Mouse (Mus musculus) ovary, postnatal 10 days (tissue): ENCODE measurements at regions not wholly inside any gene's neighbourhood (a gene's known extent, or its start where the extent isn't known, plus 50 kb on each side); places are given as distances from the start of the nearest gene placed in this dataset.

ENCODE experiments used
- DNase-seq: peaks from one replicate; pipeline ENCODE4 v3.0.0; 2022; ENCODE audit warnings: low spot score

DNA sequence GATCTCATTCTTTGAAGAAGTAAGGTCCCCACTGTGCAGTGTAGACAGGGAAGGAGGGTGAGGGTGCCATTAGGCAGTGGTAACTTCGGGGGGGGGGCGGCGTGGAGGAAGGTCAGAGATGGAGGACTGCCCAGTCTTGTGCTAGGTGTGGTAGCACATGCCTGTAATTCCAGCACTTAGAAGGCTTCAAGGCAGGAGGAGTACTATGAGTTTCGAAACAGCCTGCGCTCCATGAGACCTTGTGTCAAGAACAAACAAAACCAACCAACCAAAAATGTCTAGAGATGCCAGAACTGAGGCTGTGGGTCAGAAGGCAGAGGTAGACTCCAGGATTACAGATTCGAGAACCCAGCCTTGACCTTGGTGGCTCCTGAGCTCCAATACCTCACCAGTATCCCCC lies 130.8 kb downstream of the Pja1 start:
- no peak for DNase-seq

- no peak for DNase-seq
These were observed 131.8 kb downstream of the Pja1 start for GRCm38 (mm10) chrX:99339081-99339876.

DNA sequence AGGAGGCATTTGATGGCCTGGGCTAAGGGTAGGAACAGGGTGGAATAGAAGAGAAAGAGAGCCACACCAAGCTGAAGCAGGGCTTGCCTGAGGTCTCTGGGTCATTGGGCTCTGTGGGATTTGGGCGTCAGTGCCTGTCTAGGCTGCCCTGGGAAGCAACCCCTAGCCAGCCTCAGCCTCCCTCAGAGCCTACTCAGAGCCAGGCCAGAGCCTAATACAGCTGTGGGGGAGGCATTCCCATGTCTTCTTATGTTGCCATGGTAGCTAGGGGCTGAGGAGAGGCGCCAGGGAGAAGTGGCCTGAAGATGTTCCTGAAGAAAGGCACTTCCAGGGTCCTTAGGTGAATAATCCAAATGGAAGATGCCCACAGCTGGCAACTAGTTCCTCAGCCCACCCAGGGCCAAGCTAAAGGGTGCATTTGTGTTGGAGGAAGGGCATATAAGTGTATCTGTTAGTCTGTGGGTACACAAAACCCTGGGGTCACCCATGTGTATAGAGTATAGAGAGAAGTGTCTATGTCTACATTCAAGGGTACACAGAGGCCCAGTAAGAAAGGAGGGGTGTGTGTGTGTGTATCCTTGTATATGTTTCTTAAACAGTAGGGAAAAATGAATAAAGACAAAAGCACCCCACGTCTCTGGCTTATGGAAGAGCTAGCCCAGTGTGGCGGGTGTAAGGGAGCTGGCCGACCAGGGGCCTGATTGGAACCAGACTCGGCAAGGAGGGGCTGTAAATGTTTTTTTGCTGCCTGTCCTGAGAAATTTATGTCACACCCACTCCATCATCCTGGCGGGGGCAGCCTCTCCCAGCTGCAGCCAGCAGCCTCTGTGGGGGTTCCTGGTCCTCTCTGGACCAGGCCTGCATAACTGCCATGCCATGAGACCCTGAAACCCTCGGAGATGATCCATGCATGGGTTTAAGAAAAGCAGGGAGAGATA lies 134.2 kb downstream of the Pja1 start:
- DNase-seq, result no peak

- DNase-seq, result no peak
These were observed 135.0 kb downstream of the Pja1 start for GRCm38 (mm10) chrX:99335886-99336589.

DNA sequence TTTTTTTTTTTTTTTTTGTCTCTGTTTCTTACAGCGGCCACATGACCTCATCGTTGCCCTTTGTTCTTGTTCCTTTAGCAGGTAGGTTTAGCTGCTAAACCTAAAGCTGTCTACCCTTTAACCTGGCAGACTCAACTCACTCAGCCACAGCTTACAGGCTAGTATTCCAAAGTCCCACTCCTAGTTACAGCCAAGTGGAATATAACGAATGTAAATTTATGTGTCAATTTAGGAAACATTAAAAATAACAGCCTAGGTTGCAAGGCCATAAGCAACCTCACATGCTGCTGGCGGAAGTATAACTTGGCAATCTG lies 138.7 kb downstream of the Pja1 start:
- DNase-seq, result no peak

DNA sequence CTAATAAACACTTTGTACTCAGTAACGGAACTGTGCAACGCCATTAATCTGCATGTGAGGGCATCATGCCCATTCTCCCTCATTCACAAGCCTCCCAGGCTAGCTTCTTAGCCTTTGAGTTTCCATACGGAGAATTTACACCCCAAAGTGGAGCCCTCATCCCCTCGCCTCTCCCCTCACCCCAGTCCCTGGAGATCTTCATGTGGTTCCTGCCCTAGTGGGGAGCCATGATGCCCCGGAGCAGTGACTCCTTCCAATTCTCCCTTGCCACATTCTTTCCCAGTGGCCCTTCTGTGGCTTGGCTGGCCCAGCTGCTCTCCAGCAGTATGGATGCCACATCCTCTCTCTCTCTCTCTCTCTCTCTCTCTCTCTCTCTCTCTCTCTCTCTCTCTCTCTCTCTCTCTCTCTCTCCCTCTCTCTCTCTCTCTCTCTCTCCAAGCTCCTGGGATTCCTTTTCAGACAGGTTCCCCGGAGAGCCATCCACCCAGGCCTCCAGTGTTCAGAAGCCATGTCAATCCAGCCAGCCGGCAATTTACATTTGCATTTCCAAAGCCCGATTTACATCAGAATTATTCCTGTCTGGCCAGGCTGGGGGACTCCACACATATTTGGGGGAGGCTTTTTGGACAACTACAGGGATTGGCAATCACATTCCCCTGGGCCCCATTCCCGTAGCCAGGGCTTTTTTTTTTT lies 139.2 kb downstream of the Pja1 start:
- DNase-seq, result no peak

DNA sequence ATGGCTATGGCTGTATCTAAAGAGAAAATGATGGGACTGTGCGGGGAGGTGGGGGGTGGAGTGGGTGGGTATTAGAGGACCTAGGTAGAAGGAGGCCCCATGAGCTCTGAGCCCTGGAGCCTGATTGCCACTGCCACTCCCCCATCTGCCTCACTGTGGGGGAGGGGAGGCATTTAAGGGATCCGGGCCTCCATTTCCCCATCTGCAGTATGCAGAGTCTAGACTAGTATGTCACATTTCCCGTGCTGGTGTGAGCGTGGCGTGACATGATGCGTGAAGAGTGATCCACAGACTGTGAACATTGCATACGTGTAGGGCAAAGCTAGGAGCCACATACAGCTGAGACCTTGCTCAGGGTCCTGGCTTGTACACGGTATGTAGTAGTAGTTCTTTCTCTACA lies 140.7 kb downstream of the Pja1 start:
- DNase-seq, result no peak

DNA sequence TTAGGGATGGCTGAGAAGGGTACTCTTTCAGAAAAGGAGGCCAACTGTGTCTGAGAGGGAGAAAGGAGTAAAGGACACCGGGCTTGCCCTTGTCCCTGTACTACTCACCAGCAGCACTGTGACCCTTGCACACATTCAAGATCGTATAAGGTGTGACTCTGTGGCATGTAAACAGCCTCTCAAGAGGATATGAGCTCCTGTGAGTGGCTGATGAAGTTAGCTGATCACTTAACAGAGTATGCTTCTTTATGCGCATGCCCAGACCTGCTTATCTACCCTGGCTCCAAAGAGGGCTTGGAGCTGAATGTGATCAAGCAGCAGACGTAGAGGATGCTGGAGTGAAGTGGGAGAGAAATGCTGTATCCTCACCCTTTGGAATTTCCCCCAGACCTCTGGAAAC lies 142.5 kb downstream of the Pja1 start:
- no peak for DNase-seq

DNA sequence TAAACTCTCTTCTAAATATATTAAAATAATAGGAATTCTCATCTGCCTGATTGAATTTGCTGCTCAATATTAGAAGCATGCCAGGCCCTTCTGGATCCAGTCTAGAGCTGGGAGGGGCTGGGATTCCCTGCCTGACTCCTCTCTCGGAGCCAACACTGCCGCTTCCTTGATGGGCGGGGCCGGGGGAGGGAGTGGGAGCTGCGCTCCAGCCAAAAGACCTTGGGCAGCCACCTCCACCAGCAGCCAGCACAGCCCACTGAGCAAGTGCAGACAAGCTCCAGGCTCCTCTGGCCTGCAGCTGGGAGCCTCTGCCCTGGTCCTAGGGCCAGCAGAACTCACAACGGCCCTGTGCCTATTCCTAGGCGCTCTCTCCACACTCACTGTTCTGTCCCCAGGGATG lies 144.9 kb downstream of the Pja1 start:
- DNase-seq, result no peak

- peak; percentile 33 for DNase-seq
These were observed 145.6 kb downstream of the Pja1 start for GRCm38 (mm10) chrX:99325460-99325859.

GRCm38 (mm10) chrX:99324546-99325170 lies 146.4 kb downstream of the Pja1 start:
- DNase-seq, result no peak

- no peak for DNase-seq
These were observed 151.3 kb downstream of the Pja1 start for GRCm38 (mm10) chrX:99319791-99320190.

- DNase-seq, result no peak
These were observed 151.9 kb downstream of the Pja1 start for GRCm38 (mm10) chrX:99319163-99319562.

GRCm38 (mm10) chrX:99318141-99318540 lies 152.9 kb downstream of the Pja1 start:
- DNase-seq, result no peak

GRCm38 (mm10) chrX:99317736-99318135 lies 153.3 kb downstream of the Pja1 start:
- DNase-seq, result no peak

GRCm38 (mm10) chrX:99316410-99317056 lies 154.5 kb downstream of the Pja1 start:
- DNase-seq, result no peak

DNA sequence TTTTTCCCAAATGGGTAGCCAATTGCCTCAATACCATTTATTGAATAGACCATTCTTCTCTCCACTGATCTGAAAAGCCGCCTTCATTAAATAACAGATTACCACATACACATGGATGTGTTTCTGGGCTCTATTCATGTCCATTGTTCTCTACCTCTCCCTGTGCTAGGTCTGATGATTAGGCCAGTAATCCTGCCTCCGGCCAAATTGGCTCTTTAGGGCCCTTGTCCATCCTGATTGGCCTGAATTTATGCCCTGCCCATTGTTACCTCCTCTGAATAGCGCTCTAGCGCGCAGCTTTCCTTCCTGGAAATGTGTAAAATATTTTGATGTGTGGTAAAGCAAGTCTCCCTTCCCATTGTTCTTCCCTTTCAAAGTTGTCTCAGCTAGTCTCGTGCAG lies 163.2 kb downstream of the Efnb1 start:
- DNase-seq, result no peak

DNA sequence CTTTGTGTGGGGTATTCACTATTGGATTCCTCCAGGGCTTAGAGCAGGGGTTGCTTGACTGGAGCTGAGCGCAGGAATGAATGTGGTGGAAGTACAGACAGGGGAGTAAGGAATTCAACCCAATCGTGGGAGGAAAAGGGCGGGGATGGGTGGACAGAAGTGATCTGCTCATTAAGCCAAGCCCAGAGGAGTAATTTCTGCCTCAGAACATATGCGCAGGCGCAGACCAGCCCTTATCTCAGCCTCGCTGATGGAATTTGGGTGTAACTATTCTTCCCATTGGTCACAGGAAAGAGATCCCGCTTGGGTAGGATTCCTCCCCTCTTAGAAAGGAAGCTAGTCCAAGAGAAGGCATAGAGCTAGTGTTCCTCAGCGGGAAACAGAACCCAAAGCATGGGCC lies 158.8 kb downstream of the Efnb1 start:
- DNase-seq, result no peak

- no peak for DNase-seq
These were observed 158.0 kb downstream of the Efnb1 start for GRCm38 (mm10) chrX:99293967-99294366.

DNA sequence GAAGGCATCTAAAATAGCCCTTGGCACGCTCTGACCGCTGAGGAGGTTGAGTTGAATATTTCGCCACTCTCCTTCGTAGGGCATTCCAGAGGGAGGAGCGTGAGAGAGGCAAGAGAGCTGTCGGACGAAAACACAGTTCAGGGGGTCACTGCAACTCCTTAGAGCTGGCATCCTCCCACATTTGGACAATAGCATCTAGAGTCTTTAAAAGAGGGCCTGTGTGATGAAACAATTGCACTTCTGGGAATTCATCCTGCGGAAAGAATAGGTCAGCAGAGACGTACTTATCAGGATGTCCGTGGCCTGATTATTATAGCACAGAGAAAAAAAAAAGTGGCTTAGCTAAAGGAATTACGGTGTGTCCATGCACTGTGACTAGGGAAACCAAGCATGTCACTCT lies 156.8 kb downstream of the Efnb1 start:
- no peak for DNase-seq

GRCm38 (mm10) chrX:99291965-99292364 lies 156.0 kb downstream of the Efnb1 start:
- DNase-seq, result no peak
